Mouse (Mus musculus): ENCODE measurements at regions not wholly inside any gene's neighbourhood (a gene's known extent, or its start where the extent isn't known, plus 50 kb on each side); places are given as distances from the start of the nearest gene placed in this dataset.

DNA sequence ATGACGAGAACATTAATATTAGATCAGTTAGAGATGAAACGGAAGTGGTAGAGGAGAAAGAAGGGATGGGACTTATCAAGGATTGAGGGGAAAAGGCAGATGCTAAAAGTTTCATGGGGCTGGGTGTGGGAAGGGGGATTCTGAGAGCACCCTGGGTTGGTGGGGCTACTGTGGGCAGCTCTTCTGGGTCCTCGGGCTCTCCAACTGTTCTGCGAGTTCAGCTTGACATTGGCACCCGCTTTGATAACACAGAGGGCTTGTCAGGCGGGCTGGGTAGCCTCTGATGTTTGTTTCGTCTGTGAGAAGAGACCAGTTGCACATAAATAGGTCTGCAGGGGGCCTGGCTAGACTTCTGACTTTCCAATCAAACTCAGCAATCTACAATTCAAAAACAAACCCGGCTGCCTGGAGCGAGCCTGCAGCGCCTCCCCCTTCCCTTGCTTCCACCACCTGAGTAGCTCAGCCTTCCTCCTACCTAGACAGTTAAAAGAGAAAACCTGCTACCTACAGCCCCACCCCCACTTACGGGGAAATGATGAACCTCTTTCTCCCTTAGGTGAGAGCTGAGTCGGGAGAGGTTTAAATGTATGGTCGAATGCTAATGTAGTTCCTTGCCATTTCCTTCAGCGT lies 143.4 kb downstream of the Trim29 start:
- peaks cover 7% of the 10 kb centered on the region; the same call in 1 of the 2 replicates for H3K9me3 ChIP-seq (ENCODE audit: low read length)
- TF ChIP-seq NANOG (IDR thresholded peaks at IDR 0.05; ENCODE audit: borderline replicate concordance, low read length) (peak; percentile 42; the same call in 1 of the 2 replicates), POU5F1 (IDR thresholded peaks at IDR 0.05; ENCODE audit: borderline replicate concordance, low read length) (no peak)
- H3K27me3 ChIP-seq (ENCODE audit: insufficient read depth, low read length): peaks cover 83% of the 10 kb centered on the region
- H3K36me3 ChIP-seq (ENCODE audit: insufficient read depth, low read length): no peaks in the 10 kb centered on the region
- H3K4me1 ChIP-seq (replicated peaks; ENCODE audit: low read depth, low read length): peaks cover 27% of the 10 kb centered on the region
- peak overlapping the region; percentile 13; the same call in 1 of the 2 replicates for H3K4me3 ChIP-seq (replicated peaks; ENCODE audit: low read length)

DNA sequence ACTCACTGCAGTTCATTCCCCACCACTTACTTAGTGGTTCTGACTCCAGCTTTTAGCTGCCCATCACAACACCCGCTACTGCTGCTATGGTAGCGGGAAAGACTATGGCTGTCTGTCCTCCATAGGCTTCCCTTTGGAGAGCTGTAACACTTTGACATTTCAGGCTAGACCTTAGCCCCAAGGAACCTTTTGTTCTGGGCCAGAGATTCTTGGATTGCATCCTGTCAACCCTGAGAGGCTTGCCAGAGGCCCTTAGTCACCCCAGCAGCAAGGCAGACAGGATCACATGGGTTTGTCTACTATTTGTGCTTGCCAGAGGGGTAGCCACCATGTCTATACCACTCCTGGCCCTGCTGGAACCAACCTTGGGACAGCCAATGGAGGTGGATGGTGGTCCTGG lies 147.1 kb downstream of the Trim29 start:
- Histone ChIP-seq H3K36me3 (ENCODE audit: insufficient read depth, low read length) (no peaks in the 10 kb centered on the region), H3K4me1 (replicated peaks; ENCODE audit: low read depth, low read length) (peaks cover 26% of the 10 kb centered on the region), H3K9me3 (ENCODE audit: low read length) (peaks cover 9% of the 10 kb centered on the region; the same call in 1 of the 2 replicates), H3K27me3 (ENCODE audit: insufficient read depth, low read length) (peaks cover 80% of the 10 kb centered on the region), H3K4me3 (replicated peaks; ENCODE audit: low read length) (no peak overlapping the region)
- TF ChIP-seq NANOG (IDR thresholded peaks at IDR 0.05; ENCODE audit: borderline replicate concordance, low read length) (no peak), POU5F1 (IDR thresholded peaks at IDR 0.05; ENCODE audit: borderline replicate concordance, low read length) (no peak), CTCF (conservative IDR thresholded peaks at IDR 0.05; ENCODE audit: low read length) (no peak)

DNA sequence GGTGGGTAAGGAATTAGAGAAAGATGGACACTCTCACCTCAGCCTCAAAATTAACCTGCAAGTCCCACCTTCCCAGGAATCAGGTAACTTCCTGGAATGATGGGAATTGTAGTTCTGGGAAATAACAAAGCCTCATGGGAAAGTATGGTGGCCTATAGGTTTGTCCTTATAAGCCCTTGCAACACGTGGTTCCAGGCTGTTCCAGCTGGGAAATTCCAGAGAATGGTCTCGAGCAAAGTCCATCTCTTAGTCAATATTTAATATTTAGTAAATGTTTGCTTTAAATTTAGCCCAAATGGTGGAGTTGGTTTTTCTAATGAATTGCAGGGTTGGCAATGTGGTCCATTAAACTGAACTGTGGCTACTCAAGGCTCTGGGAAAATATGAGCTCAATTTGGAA lies 150.5 kb downstream of the Trim29 start:
- TF ChIP-seq NANOG (IDR thresholded peaks at IDR 0.05; ENCODE audit: borderline replicate concordance, low read length) (no peak), CTCF (conservative IDR thresholded peaks at IDR 0.05; ENCODE audit: low read length) (no peak), POU5F1 (IDR thresholded peaks at IDR 0.05; ENCODE audit: borderline replicate concordance, low read length) (no peak)
- H3K9me3 ChIP-seq (ENCODE audit: low read length): peaks cover 7% of the 10 kb centered on the region; the same call in 1 of the 2 replicates
- no peaks in the 10 kb centered on the region for H3K4me1 ChIP-seq (replicated peaks; ENCODE audit: low read depth, low read length)
- no peak overlapping the region for H3K4me3 ChIP-seq (replicated peaks; ENCODE audit: low read length)
- H3K27me3 ChIP-seq (ENCODE audit: insufficient read depth, low read length): peaks cover 84% of the 10 kb centered on the region
- H3K36me3 ChIP-seq (ENCODE audit: insufficient read depth, low read length): no peaks in the 10 kb centered on the region

DNA sequence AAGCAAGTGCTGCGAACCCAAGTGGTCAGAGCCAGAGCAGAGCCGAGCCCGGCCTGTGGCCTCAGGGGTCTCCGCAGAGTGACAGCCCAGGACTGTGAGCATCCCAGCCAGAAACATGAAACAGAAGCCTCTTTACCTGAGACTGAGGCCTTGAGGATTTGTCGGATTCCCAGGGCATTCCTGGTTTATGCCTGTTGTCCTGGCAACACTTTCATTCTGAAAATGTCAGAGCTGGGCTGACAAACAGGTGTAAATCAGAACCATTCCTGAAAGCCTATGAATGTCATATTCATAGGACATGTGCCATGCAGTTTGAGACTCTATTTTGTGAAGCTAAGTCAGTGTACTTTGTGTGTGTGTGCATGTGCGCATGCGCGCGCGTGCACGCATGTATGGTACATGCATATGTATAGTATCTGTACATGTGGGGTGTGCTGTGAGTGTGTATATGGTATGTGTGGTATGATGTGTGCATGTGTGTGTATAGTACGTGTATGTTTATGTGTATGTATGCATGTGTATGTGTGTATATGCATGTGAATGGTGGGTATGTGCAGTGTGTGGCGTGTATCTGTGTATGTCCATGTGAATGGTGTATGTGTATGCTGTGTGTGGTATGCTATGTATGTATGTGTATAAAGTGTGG lies 152.9 kb downstream of the Trim29 start:
- Histone ChIP-seq H3K27me3 (ENCODE audit: insufficient read depth, low read length) (peaks cover 85% of the 10 kb centered on the region), H3K4me3 (replicated peaks; ENCODE audit: low read length) (no peak overlapping the region), H3K4me1 (replicated peaks; ENCODE audit: low read depth, low read length) (no peaks in the 10 kb centered on the region), H3K9me3 (ENCODE audit: low read length) (peaks cover 5% of the 10 kb centered on the region; the same call in 1 of the 2 replicates), H3K36me3 (ENCODE audit: insufficient read depth, low read length) (no peaks in the 10 kb centered on the region)
- TF ChIP-seq NANOG (IDR thresholded peaks at IDR 0.05; ENCODE audit: borderline replicate concordance, low read length) (no peak), CTCF (conservative IDR thresholded peaks at IDR 0.05; ENCODE audit: low read length) (no peak), POU5F1 (IDR thresholded peaks at IDR 0.05; ENCODE audit: borderline replicate concordance, low read length) (no peak)

DNA sequence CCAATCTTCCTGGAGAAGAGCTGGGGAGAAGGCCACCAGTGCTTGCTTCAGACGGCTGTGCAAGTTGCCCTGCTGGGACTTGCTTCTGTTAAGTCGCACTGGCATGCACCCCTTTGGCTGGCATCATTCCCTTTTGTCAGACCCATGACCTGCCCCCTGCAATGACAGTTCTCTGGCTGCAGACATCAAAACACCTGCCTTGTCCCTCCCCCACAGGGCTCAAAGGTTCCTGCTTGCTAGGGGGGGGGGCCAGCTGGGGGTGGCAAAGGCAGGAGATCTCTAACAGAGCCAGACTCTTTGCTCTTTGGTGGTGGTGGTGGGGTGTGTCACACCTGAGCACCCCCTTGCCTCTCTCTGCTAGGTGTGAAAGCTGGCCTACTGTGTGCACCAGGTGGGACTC lies 154.5 kb downstream of the Trim29 start:
- Histone ChIP-seq H3K4me1 (replicated peaks; ENCODE audit: low read depth, low read length) (0 out of 2 replicates have a peak, but pooled peaks cover 3% of the 10 kb centered on the region), H3K9me3 (ENCODE audit: low read length) (no peaks in the 10 kb centered on the region; the same call in 1 of the 2 replicates), H3K27me3 (ENCODE audit: insufficient read depth, low read length) (peaks cover 85% of the 10 kb centered on the region), H3K4me3 (replicated peaks; ENCODE audit: low read length) (no peak overlapping the region), H3K36me3 (ENCODE audit: insufficient read depth, low read length) (no peaks in the 10 kb centered on the region)
- no peak for TF ChIP-seq POU5F1 (IDR thresholded peaks at IDR 0.05; ENCODE audit: borderline replicate concordance, low read length)
- no peak for TF ChIP-seq NANOG (IDR thresholded peaks at IDR 0.05; ENCODE audit: borderline replicate concordance, low read length)
- TF ChIP-seq CTCF (conservative IDR thresholded peaks at IDR 0.05; ENCODE audit: low read length): no peak

DNA sequence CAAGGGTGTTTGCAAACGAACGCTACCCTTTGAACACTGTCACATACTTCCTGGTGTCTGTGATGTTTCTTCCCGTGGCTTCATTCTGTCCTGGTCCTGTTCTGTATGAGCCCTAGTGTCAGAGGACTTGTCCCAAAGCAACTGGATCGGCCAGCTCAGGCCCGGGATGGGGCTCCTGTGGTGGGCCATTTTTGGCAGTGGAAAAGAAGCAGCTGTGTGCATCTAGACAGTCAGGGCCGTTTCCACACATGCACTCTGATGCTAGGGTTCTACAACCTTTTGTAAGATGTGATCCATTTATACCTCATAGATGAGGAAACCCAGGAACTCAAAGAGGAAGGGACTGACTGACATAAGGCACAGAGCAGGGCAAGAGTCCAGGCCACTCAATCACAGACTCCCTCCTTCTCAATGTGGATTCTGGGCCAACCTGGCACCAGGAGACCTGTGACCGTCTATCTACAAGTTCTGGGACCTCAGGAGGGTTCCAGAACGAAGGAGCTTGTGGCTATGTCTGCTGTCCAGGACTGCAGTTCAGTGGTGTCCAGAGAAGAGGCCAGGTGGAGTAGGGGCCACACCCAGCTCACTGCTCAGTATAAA lies 155.2 kb downstream of the Trim29 start:
- no peak overlapping the region for H3K4me3 ChIP-seq (replicated peaks; ENCODE audit: low read length)
- no peaks in the 10 kb centered on the region; the same call in 1 of the 2 replicates for H3K9me3 ChIP-seq (ENCODE audit: low read length)
- 0 out of 2 replicates have a peak, but pooled peaks cover 3% of the 10 kb centered on the region for H3K4me1 ChIP-seq (replicated peaks; ENCODE audit: low read depth, low read length)
- no peaks in the 10 kb centered on the region for H3K36me3 ChIP-seq (ENCODE audit: insufficient read depth, low read length)
- TF ChIP-seq POU5F1 (IDR thresholded peaks at IDR 0.05; ENCODE audit: borderline replicate concordance, low read length) (no peak), CTCF (conservative IDR thresholded peaks at IDR 0.05; ENCODE audit: low read length) (no peak)
- H3K27me3 ChIP-seq (ENCODE audit: insufficient read depth, low read length): peaks cover 84% of the 10 kb centered on the region

DNA sequence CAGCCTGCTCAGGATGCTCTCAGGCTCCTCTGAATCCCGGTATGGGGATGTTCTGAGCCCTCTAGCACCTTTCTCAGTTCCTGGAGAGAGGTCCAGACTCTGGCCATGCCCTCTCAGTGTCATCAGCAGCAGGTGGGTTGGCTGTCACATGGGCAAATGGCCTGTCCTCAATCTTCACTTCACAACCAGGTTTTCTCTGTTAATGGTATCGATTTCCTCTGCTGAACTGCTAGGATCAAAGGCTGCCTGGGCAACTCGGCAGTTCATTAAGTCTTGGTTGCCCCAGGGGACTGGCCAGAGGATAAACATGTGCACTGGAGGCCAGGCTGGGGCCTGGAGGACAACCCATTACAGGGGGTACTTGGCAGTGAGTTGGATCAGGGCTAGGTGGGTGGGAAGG lies 156.2 kb downstream of the Trim29 start:
- TF ChIP-seq NANOG (IDR thresholded peaks at IDR 0.05; ENCODE audit: borderline replicate concordance, low read length) (no peak), CTCF (conservative IDR thresholded peaks at IDR 0.05; ENCODE audit: low read length) (no peak), POU5F1 (IDR thresholded peaks at IDR 0.05; ENCODE audit: borderline replicate concordance, low read length) (no peak)
- Histone ChIP-seq H3K4me3 (replicated peaks; ENCODE audit: low read length) (no peak overlapping the region), H3K9me3 (ENCODE audit: low read length) (no peaks in the 10 kb centered on the region), H3K36me3 (ENCODE audit: insufficient read depth, low read length) (no peaks in the 10 kb centered on the region), H3K27me3 (ENCODE audit: insufficient read depth, low read length) (peaks cover 86% of the 10 kb centered on the region), H3K4me1 (replicated peaks; ENCODE audit: low read depth, low read length) (0 out of 2 replicates have a peak, but pooled peaks cover 3% of the 10 kb centered on the region)

DNA sequence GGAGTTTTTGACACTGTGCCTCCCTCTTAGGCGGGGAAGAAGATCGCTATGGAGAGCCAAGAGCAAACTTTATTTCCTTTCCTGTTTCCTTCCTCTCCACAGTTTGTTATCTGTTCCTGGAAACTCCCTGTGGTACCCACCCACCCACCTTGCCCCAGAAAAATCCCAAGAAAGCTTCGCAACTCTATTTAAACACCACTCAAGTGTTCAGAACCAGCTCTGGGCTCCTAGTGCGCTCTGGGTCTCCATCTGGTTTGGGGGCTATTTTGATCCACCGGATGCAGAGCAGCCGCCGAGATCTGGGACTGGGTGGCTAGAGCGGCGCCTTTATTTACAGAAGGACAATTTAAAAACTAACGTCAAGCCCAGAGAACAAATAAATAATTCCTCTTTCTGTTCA lies 158.6 kb downstream of the Trim29 start:
- no peak overlapping the region for H3K4me3 ChIP-seq (replicated peaks; ENCODE audit: low read length)
- no peaks in the 10 kb centered on the region for H3K36me3 ChIP-seq (ENCODE audit: insufficient read depth, low read length)
- H3K9me3 ChIP-seq (ENCODE audit: low read length): no peaks in the 10 kb centered on the region
- H3K27me3 ChIP-seq (ENCODE audit: insufficient read depth, low read length): peaks cover 81% of the 10 kb centered on the region
- no peak for TF ChIP-seq POU5F1 (IDR thresholded peaks at IDR 0.05; ENCODE audit: borderline replicate concordance, low read length)
- no peak for TF ChIP-seq CTCF (conservative IDR thresholded peaks at IDR 0.05; ENCODE audit: low read length)
- TF ChIP-seq NANOG (IDR thresholded peaks at IDR 0.05; ENCODE audit: borderline replicate concordance, low read length): no peak
- 0 out of 2 replicates have a peak, but pooled peaks cover 3% of the 10 kb centered on the region for H3K4me1 ChIP-seq (replicated peaks; ENCODE audit: low read depth, low read length)
